7 mouse cellular contexts compared by ENCODE assay signal in the genomic region with DNA sequence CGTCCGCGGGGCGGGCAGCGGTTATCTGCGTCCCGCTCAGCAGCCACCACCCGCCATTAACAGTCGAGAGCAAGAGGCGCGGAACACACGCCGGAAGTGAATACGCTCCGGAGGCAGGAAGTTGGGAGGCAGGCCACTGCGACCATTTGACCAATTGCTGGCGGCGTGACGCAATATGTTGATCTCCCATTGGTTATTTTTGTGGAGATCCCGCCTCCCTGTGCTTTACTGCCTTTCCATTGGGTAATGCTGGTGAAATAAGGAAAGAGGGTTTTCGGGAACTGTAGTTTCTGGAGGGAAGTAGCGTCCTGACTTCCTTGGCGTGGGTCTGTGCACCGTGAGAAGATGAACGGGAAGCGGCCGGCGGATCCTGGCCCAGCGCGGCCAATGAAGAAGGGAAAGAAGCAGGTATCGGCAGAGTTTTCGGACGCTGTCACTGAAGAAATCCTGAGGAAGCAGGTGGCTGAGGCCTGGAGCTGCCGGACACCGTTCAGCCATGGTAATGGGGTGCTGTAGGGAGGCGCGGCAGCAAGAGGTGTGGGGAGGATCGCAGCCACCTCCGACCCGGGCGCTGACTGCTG. TPM values are rescaled to one million over a fixed set of nuclear protein-coding genes. Genes with fewer than 3 reads are reported as not detected.
DNase-seq lines count a peak whose midpoint lies in the region; ATAC-seq and TF ChIP-seq lines count a peak whose summit lies in the region.

TSS of gene Nudt21 (minus strand) at position 88 of the 581 bp plus-strand sequence.
TSS of gene Ogfod1 (plus strand) at position 255 of the 581 bp plus-strand sequence.

- DNase-seq in adrenal gland, postnatal 10 days: peak; percentile 94
- peak; percentile 95 for DNase-seq in embryonic facial prominence, embryonic 10.5 days (ENCODE audit: low spot score)
- peak; percentile 97 for DNase-seq in gonadal fat pad, adult 2 months (ENCODE audit: low read depth)
- peak; percentile 94 for DNase-seq in left cerebral cortex, postnatal 4 days

- peaks cover 12% of the 10 kb centered on the region for H3K36me3 ChIP-seq in embryonic facial prominence, embryonic 10.5 days (replicated peaks)
- H3K36me3 ChIP-seq in intestine, postnatal 0 days (ENCODE audit: control insufficient read depth, insufficient read depth): no peaks in the 10 kb centered on the region
- no peaks in the 10 kb centered on the region for H3K36me3 ChIP-seq in midbrain, embryonic 12.5 days
- peaks cover 1% of the 10 kb centered on the region; the same call in 1 of the 2 replicates for H3K36me3 ChIP-seq in small intestine, adult 2 months (ENCODE audit: control insufficient read depth, insufficient read depth, low read length)

- H3K9me3 ChIP-seq in embryonic facial prominence, embryonic 10.5 days: no peaks in the 10 kb centered on the region
- no peaks in the 10 kb centered on the region for H3K9me3 ChIP-seq in intestine, postnatal 0 days (ENCODE audit: control insufficient read depth)
- no peaks in the 10 kb centered on the region for H3K9me3 ChIP-seq in midbrain, embryonic 12.5 days

- H3K9ac ChIP-seq in intestine, postnatal 0 days (ENCODE audit: low read depth, low read length): peak within 1 kb of the TSS; percentile 66
- H3K9ac ChIP-seq in midbrain, embryonic 12.5 days (replicated peaks): peak within 1 kb of the TSS; percentile 68

- TF ChIP-seq CTCF in intestine, postnatal 0 days (IDR thresholded peaks at IDR 0.05; ENCODE audit: low read depth): no peak
- TF ChIP-seq CTCF in small intestine, adult 2 months (IDR thresholded peaks at IDR 0.05; ENCODE audit: extremely low read depth, insufficient read length, insufficient replicate concordance, low read depth, low read length): no peak

- H3K27ac ChIP-seq in embryonic facial prominence, embryonic 10.5 days (replicated peaks): peak within 1 kb of the TSS; percentile 88
- peak within 1 kb of the TSS; percentile 63 for H3K27ac ChIP-seq in intestine, postnatal 0 days (ENCODE audit: low read depth, low read length)
- H3K27ac ChIP-seq in midbrain, embryonic 12.5 days (replicated peaks): peak within 1 kb of the TSS; percentile 63
- peak within 1 kb of the TSS; percentile 19 for H3K27ac ChIP-seq in small intestine, adult 2 months (ENCODE audit: insufficient read depth, low read depth, low read length)

- peak; percentile 99 for ATAC-seq in intestine, postnatal 0 days
- peak; percentile 99 for ATAC-seq in midbrain, embryonic 12.5 days (ENCODE audit: low FRiP score, low read depth)

- peak within 1 kb of the TSS; percentile 78 for H3K4me2 ChIP-seq in intestine, postnatal 0 days (replicated peaks; ENCODE audit: low read depth)
- peak within 1 kb of the TSS; percentile 85 for H3K4me2 ChIP-seq in midbrain, embryonic 12.5 days (replicated peaks)

- peak; percentile 27; the same call in 1 of the 2 replicates for TF ChIP-seq POLR2A in small intestine, adult 2 months (IDR thresholded peaks at IDR 0.05; ENCODE audit: low read depth, low read length)

- peaks cover 30% of the 10 kb centered on the region for H3K4me1 ChIP-seq in embryonic facial prominence, embryonic 10.5 days
- H3K4me1 ChIP-seq in intestine, postnatal 0 days (replicated peaks; ENCODE audit: control insufficient read depth, insufficient read depth, low read length): no peaks in the 10 kb centered on the region
- peaks cover 36% of the 10 kb centered on the region for H3K4me1 ChIP-seq in midbrain, embryonic 12.5 days
- H3K4me1 ChIP-seq in small intestine, adult 2 months (ENCODE audit: control insufficient read depth, insufficient read depth, insufficient read length, low read length): peaks cover 3% of the 10 kb centered on the region; the same call in 1 of the 2 replicates

- no peaks in the 10 kb centered on the region for H3K27me3 ChIP-seq in embryonic facial prominence, embryonic 10.5 days (replicated peaks; ENCODE audit: low read depth, poor library complexity, severe bottlenecking)
- H3K27me3 ChIP-seq in intestine, postnatal 0 days (replicated peaks; ENCODE audit: control insufficient read depth, insufficient read depth, low read length): no peaks in the 10 kb centered on the region
- no peaks in the 10 kb centered on the region for H3K27me3 ChIP-seq in midbrain, embryonic 12.5 days
- no peaks in the 10 kb centered on the region for H3K27me3 ChIP-seq in small intestine, adult 2 months (ENCODE audit: control insufficient read depth, insufficient read depth, low read length)

- under 1% methylated on average over 41 of the region's 41 CpGs for WGBS in embryonic facial prominence, embryonic 10.5 days
- under 1% methylated on average over 41 of the region's 41 CpGs for WGBS in intestine, postnatal 0 days
- under 1% methylated on average over 41 of the region's 41 CpGs for WGBS in midbrain, embryonic 12.5 days
- WGBS in small intestine, adult 2 months: under 1% methylated on average over 41 of the region's 41 CpGs

- intact Hi-C loops in left cerebral cortex, postnatal 4 days (cut with DNase I): no loop called here

- H3K4me3 ChIP-seq in embryonic facial prominence, embryonic 10.5 days: peak within 1 kb of the TSS; percentile 85
- peak within 1 kb of the TSS; percentile 73 for H3K4me3 ChIP-seq in intestine, postnatal 0 days (ENCODE audit: low read depth, low read length)
- H3K4me3 ChIP-seq in midbrain, embryonic 12.5 days: peak within 1 kb of the TSS; percentile 72
- peak within 1 kb of the TSS; percentile 90 for H3K4me3 ChIP-seq in small intestine, adult 2 months (ENCODE audit: low read depth, low read length)

RNA-seq across cellular contexts. Expression of gene Nudt21, which starts in this region (rescaled TPM):
- total RNA-seq in adrenal gland, postnatal 10 days (2021): 10 to 100 TPM; 47.6 to 48.3 TPM
- 155 and 158 TPM in 2 replicates for polyA plus RNA-seq in embryonic facial prominence, embryonic 10.5 days (2016; fragmentation: Nextera tagmentation; extraction: Ambion mirVana)
- 10.0 and 16.2 TPM in 2 replicates for polyA plus RNA-seq in gonadal fat pad, adult 2 months (2012; rRNA removed)
- polyA plus RNA-seq in intestine, postnatal 0 days (2015; fragmentation: Nextera tagmentation; extraction: Ambion mirVana): 58.3 and 60.3 TPM in 2 replicates
- 10 to 100 TPM; 74.9 to 79.0 TPM for total RNA-seq in left cerebral cortex, postnatal 4 days (2021)
- polyA plus RNA-seq in midbrain, embryonic 12.5 days (2016; fragmentation: Nextera tagmentation; extraction: Ambion mirVana): 167 and 173 TPM in 2 replicates
- 8.5 and 56.5 TPM in 2 replicates for polyA plus RNA-seq in small intestine, adult 2 months (2012; rRNA removed)

RNA-seq across cellular contexts. Expression of gene Ogfod1, which starts in this region (rescaled TPM):
- total RNA-seq in adrenal gland, postnatal 10 days (2021): 10 to 100 TPM; 14.5 to 15.6 TPM
- polyA plus RNA-seq in embryonic facial prominence, embryonic 10.5 days (2016; fragmentation: Nextera tagmentation; extraction: Ambion mirVana): 14.0 and 14.4 TPM in 2 replicates
- polyA plus RNA-seq in gonadal fat pad, adult 2 months (2012; rRNA removed): 9.0 and 9.4 TPM in 2 replicates
- polyA plus RNA-seq in intestine, postnatal 0 days (2015; fragmentation: Nextera tagmentation; extraction: Ambion mirVana): 5.2 and 5.5 TPM in 2 replicates
- total RNA-seq in left cerebral cortex, postnatal 4 days (2021): 10 to 100 TPM; 23.6 to 25.8 TPM
- 12.9 and 13.6 TPM in 2 replicates for polyA plus RNA-seq in midbrain, embryonic 12.5 days (2016; fragmentation: Nextera tagmentation; extraction: Ambion mirVana)
- 1.2 and 2.8 TPM in 2 replicates for polyA plus RNA-seq in small intestine, adult 2 months (2012; rRNA removed)

Comparison
In these comparisons a context has a peak if more than half of its experiments do, and no peak if none do; other contexts are left out.
1. Peak in every context shown above with its lines: DNase-seq, ATAC-seq, H3K4me3 ChIP-seq and H3K27ac ChIP-seq.
2. H3K27ac ChIP-seq: peak in every context shown above with its lines; median percentile 88 in embryonic facial prominence, embryonic 10.5 days; 63 in intestine, postnatal 0 days; 63 in midbrain, embryonic 12.5 days; 19 in small intestine, adult 2 months.